Mouse (Mus musculus): Measurements from ENCODE around the gene Proser1.

The Proser1 gene

DNA sequence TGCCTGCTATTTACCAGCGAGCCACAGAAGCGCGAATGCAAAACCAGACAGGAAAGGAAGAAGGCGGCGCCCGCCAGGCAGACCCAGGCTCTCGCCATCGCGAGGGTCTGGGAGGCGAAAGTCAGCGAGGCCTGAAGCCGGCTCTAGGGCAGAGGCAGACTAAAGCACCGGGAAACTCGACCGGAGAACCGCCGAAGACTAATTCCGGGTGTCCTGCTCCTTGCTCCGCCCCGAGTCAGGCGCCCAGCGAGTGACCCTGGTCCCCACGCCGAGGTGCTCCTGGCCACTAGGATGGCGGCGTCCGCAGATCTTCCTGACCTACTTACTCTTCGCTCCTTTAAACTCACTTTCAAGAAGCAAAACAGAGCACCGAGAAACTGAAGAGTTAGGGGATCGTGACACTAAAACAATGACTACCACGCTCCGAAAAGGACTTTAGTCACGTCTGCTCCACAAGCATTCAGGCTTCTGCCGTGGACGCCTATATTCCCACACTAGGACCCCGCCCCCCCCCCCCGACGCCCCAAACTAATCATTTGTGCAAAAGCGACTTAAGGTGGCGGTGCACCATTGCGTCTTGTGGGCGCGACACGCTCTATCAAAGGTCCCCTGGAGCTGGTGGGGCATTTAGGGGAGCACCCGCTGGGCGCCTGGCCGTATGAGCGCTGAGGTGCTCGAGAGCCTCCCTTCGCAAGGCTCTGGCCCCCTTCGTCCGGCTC is at the start of gene Proser1, which contains the start of gene Nhlrc3:
Gene Proser1, plus strand, starts transcription at position 621 of the 719 bp plus-strand sequence.
Gene Nhlrc3, minus strand, starts transcription at position 287 of the 719 bp plus-strand sequence.
- DNase-seq (ENCODE audit: low read depth), result peak; percentile 84

DNA sequence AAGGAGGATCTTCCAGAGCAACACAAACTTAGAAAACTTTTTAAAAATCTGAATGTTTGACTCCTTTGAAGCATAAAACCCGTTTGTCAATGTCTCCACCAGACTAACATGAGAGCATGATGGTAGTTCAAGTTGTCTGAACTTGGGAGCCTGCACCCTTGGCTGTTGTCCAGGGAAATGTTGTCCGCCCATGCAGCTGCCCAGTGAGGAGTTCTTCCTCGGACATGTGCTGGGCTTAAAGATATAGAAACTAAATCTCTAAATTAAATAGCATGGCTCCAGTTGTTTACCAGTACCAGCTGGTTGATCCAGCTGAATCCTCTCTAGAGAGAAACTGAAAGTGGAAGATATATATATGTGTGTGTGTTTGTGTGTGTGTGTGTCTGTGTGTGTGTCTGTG is 49.5 kb upstream of the Proser1 start:
- no peak for DNase-seq (ENCODE audit: low read depth)

DNA sequence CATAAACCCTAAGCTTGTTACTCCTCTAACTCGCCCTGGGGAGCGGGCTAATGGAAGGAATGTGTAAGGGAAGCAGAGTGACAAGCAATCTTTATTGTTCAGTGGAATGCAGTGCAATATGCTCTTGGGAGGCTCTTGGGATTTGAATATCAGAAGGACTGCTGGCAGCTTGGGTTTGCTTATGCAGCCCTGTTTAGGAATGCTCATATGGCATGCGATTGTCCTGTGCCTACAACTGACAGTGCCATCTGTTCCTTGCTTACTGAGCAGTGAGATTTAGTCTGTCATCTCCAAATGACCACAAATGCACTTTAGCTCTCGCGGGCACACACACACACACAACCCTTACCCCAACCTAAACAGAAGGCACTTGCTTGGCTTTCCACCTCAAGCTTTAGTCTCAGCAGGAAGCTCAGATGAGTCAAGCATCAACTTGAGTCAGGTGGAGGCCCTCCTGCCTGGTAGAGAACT is 47.4 kb upstream of the Proser1 start:
- DNase-seq (ENCODE audit: low read depth), result no peak

GRCm38 (mm10) chr3:53417701-53418100 is 45.8 kb upstream of the Proser1 start:
- no peak for DNase-seq (ENCODE audit: low read depth)

GRCm38 (mm10) chr3:53421656-53422055 is 41.8 kb upstream of the Proser1 start:
- DNase-seq (ENCODE audit: low read depth), result no peak

- no peak for DNase-seq (ENCODE audit: low read depth)
Measured at GRCm38 (mm10) chr3:53422691-53423090, 40.8 kb upstream of the Proser1 start.

- no peak for DNase-seq (ENCODE audit: low read depth)
Measured at GRCm38 (mm10) chr3:53423576-53423975, 39.9 kb upstream of the Proser1 start.

DNA sequence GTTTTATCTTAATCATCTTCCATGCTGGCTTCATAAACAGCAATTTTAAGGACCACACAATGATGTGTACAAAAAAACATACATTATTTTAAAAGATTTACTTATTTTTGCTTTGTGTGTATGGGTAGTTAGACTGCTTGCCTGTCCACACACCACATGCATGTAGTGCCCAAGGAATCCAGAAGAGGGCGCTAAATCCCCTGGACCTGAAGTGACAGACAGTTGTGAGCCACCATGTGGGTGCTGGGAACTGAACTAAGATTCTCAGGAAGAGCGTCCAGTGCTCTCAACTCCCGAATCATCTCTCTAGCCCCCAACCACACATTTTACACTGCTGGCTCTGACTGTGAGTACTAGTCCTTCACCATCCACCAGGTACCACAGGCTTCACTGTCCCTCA is 28.9 kb upstream of the Proser1 start:
- no peak for DNase-seq (ENCODE audit: low read depth)

- no peak for DNase-seq (ENCODE audit: low read depth)
Measured at GRCm38 (mm10) chr3:53436550-53436949, 26.9 kb upstream of the Proser1 start.

GRCm38 (mm10) chr3:53445540-53445939 is 17.9 kb upstream of the Proser1 start:
- DNase-seq (ENCODE audit: low read depth), result no peak

DNA sequence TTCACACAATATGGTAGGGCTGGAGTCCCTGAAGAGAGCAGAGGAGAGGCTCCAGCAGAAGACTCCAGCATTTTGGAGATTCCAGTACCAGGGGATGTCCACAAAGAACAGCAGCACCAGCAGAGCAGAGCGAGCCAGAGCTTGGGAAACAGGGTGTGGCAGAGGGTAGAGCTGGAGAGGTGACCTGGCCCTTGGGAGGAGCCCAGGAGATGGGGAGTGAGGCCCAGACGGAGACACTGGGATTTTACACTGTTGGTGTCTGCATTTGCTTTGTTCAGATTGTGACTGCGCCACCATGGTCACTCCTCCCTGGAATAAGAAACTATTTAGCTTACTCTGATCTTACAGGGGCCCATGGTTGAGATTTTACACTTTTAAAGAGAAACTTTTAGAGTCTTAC is 16.7 kb upstream of the Proser1 start:
- DNase-seq (ENCODE audit: low read depth), result no peak

- DNase-seq (ENCODE audit: low read depth), result peak; percentile 71
Measured at GRCm38 (mm10) chr3:53448208-53448607, 15.3 kb upstream of the Proser1 start.

DNA sequence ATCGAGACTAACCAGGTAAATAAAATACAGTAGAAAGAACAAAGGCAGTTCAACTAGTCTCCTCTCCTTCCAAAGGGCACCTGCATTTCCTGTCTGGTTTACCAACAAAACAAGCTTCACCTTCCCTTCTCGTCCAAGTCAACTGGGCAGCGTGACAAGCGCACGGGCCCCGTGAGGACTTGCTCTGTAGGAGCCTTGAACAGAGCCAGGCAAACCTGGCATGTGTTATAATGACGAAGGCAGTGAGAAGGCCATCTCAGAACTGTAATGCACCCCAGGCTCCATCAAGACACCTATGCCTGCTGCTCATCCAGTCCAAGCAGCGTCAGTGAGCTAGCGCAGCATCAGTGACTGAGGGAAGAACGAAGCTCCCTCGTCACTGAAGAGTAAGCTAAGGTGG is 12.8 kb upstream of the Proser1 start:
- no peak for DNase-seq (ENCODE audit: low read depth)

DNA sequence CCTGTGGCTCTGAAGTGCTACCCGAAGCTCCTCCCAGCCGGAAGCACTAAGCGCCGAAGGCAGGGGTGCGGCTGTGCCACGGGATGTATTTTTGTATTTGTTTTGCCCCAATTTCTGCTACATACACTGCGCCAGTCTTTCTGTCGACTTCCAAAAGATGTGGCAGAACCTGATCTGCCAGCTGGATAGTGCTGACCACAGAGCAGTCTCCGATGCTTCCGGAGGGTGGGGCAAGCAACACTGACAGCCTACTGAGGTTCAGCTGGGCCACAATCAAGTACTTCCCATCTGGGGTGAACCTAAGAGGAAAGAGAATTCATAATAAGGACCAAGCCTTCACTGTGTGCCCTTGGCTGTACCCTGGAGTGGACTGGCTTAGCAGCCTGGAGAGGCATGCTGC is 11.1 kb upstream of the Proser1 start:
- no peak for DNase-seq (ENCODE audit: low read depth)

DNA sequence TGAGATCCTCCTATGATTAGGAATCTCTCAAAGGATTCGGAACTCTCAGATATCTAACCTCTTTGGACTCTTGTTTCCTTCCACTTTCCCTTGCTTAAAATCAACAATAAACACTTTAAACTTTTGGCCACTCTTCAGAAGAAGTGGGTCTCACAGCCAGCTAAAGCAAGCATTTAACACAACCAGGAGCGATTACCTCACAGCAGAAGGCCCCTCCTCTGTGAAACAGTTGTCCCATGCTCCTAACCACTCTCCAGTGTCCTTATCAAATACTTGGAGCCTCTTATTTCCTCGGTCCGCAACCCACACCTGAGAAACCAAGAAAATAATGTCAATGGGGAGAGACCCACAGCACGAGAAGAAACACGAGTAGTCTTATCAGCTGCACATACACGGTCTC is 10.1 kb upstream of the Proser1 start:
- DNase-seq (ENCODE audit: low read depth), result no peak

GRCm38 (mm10) chr3:53454005-53454404 is 9.5 kb upstream of the Proser1 start:
- no peak for DNase-seq (ENCODE audit: low read depth)

- no peak for DNase-seq (ENCODE audit: low read depth)
Measured at GRCm38 (mm10) chr3:53454561-53454960, 8.9 kb upstream of the Proser1 start.

GRCm38 (mm10) chr3:53454984-53455383 is 8.5 kb upstream of the Proser1 start:
- no peak for DNase-seq (ENCODE audit: low read depth)

- DNase-seq (ENCODE audit: low read depth), result no peak
Measured at GRCm38 (mm10) chr3:53457750-53458149, 5.7 kb upstream of the Proser1 start.

DNA sequence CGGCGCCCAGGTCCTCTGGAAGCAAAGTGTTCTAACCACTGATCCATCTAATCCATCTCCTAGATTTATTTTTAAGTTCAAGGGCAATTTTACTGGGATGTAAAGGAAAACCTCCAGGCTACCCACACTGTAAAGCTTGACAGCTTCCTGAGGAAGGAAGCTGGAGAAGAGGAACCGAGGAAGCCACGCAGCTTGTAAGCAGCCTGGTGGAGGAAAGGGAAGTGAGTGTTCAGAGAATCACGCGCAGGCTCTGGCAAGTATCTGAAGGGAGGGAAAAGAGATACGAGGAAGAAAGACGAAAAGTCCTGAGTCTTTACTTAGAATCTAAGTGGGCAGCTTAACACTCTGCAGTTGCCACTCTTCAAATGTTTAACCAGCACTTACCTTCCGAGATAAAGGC is 3.4 kb upstream of the Proser1 start:
- no peak for DNase-seq (ENCODE audit: low read depth)

DNA sequence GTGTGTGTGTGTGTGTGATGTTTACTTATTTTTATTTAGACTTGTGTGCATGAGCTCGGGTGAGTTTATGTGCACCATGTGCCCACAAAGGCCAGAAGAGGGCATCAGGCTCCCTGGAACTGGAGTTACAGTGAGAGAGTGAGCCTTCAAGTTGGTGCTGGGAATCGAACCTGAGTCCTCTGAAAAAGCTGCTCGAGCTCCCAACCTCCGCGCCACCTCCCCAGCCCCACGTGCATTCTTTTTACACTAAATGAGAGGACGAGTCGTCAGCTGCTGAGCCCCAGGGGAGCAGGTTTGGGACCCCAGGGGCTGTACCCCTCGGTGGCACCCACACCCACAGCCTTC is 793 bp upstream of the Proser1 start:
- DNase-seq (ENCODE audit: low read depth), result no peak

GRCm38 (mm10) chr3:53463765-53464114 is 274 bp downstream of the Proser1 start:
- no peak for DNase-seq (ENCODE audit: low read depth)

- peak; percentile 17 for DNase-seq (ENCODE audit: low read depth)
Measured at GRCm38 (mm10) chr3:53464146-53464698, 756 bp downstream of the Proser1 start.

DNA sequence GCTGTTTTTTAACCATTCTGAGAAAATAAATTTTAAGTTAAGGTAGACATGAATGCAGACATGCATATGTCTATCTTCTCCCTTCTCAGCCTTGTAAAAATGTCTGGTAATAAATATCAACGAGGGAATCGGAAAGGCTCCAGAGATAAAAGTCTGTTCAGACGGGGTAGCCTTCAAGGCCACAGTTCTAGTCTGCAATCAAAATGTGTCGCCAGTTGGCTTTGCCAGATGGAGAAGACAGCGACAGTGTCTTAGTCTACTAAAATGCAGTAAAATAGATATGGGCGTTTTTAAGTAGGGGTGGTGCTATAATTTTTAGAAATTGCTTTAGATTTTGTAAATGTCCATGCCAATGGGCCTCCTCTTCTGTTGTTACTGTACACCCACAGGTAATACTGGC is 1.9 kb downstream of the Proser1 start:
- DNase-seq (ENCODE audit: low read depth), result no peak

Measured in c-Kit-positive CD71-negative TER-119-negative erythroid progenitor cells, embryonic 14.5 days (primary cell).